Mouse (Mus musculus) testis, adult 2 months (tissue): ENCODE data around the gene Rem1. TPM values are rescaled to one million over a fixed set of nuclear protein-coding genes. Genes with fewer than 3 reads are reported as not detected.
A peak's percentile ranks its signal among the peaks of the same experiment; 100 is the strongest.

Experiments
- H3K27ac ChIP-seq: fragments of 200-500 bp; 2 replicates; pipeline ENCODE4 v1.5.1; 2012; ENCODE audit warnings: low read depth, low read length; ENCODE audit not compliant: control insufficient read depth, insufficient read depth
- H3K27me3 ChIP-seq: fragments of 200-500 bp; 2 replicates; pipeline ENCODE4 v1.6.1; 2012; ENCODE audit warnings: mild to moderate bottlenecking, low read length, moderate library complexity; ENCODE audit not compliant: control insufficient read depth, insufficient read depth
- H3K36me3 ChIP-seq: fragments of 200-500 bp; 2 replicates; pipeline ENCODE4 v1.6.1; 2012; ENCODE audit warnings: mild to moderate bottlenecking, low read length; ENCODE audit not compliant: control insufficient read depth, insufficient read depth
- H3K4me1 ChIP-seq: fragments of 200-500 bp; 2 replicates; pipeline ENCODE4 v1.6.1; 2012; ENCODE audit warnings: low read length; ENCODE audit not compliant: control insufficient read depth, insufficient read depth
- H3K4me3 ChIP-seq: fragments of 200-500 bp; 2 replicates; pipeline ENCODE4 v1.5.1; 2012; ENCODE audit warnings: low read depth, mild to moderate bottlenecking, low read length, moderate library complexity, mixed read lengths; ENCODE audit not compliant: control insufficient read depth
- CTCF ChIP-seq: fragments of 200-500 bp; IDR thresholded peaks from 2 replicates; pipeline ENCODE4 v1.5.1; 2012; ENCODE audit warnings: low read depth, mild to moderate bottlenecking, inconsistent platforms, low read length, moderate library complexity; ENCODE audit not compliant: control insufficient read depth, insufficient read depth, insufficient replicate concordance
- POLR2A ChIP-seq: fragments of 200-500 bp; IDR thresholded peaks from 2 replicates; pipeline ENCODE4 v1.6.1; 2012; ENCODE audit warnings: low read depth, mild to moderate bottlenecking, inconsistent platforms, low read length, moderate library complexity; ENCODE audit not compliant: control insufficient read depth
- polyA plus RNA-seq: library from polyadenylated mRNA; depleted of rRNA; stranded (reverse); fragments of >200 nt; gene quantifications from 2 replicates; pipeline ENCODE4 v1.2.3, GENCODE M21; 2012; rRNA removed

The Rem1 gene
- polyA plus RNA-seq, 1 experiment = 1.2 TPM

GRCm38 (mm10) chr2:152678302-152678701 lies 51.6 kb downstream of the Rem1 start:
- Histone ChIP-seq H3K4me3 (no peak overlapping the region), H3K36me3 (peaks cover 2% of the 10 kb centered on the region), H3K27me3 (no peaks in the 10 kb centered on the region), H3K27ac (no peak overlapping the region), H3K4me1 (no peaks in the 10 kb centered on the region)
- TF ChIP-seq CTCF = peak; percentile 15; the same call in 1 of the 2 replicates
- no peak for TF ChIP-seq POLR2A

- no peak for TF ChIP-seq CTCF
- no peak for TF ChIP-seq POLR2A
- no peaks in the 10 kb centered on the region for H3K4me1 ChIP-seq
These were observed 52.2 kb downstream of the Rem1 start for GRCm38 (mm10) chr2:152678925-152679324.

GRCm38 (mm10) chr2:152679701-152680355 lies 53.1 kb downstream of the Rem1 start:
- Histone ChIP-seq H3K4me3 (no peak overlapping the region), H3K36me3 (peaks cover 5% of the 10 kb centered on the region), H3K27me3 (no peaks in the 10 kb centered on the region), H3K27ac (no peak overlapping the region), H3K4me1 (no peaks in the 10 kb centered on the region)
- TF ChIP-seq POLR2A (no peak), CTCF (no peak)

More at GRCm38 (mm10) chr2:152678925-152679324, 52.2 kb downstream of the Rem1 start:
- Histone ChIP-seq H3K27me3 (no peaks in the 10 kb centered on the region), H3K27ac (no peak overlapping the region), H3K4me3 (no peak overlapping the region), H3K36me3 (peaks cover 5% of the 10 kb centered on the region)

- no peaks in the 10 kb centered on the region for H3K27me3 ChIP-seq
- peak overlapping the region; percentile 44; the same call in 1 of the 2 replicates for H3K27ac ChIP-seq
- peaks cover 3% of the 10 kb centered on the region; the same call in 1 of the 2 replicates for H3K4me1 ChIP-seq
- 0 out of 2 replicates have a peak, but pooled peaks have one; percentile 1 for TF ChIP-seq POLR2A
- TF ChIP-seq CTCF = no peak
- H3K4me3 ChIP-seq = peak overlapping the region; percentile 96
- H3K36me3 ChIP-seq = peaks cover 3% of the 10 kb centered on the region
These were observed 56.3 kb downstream of the Rem1 start for GRCm38 (mm10) chr2:152683086-152683485.

Other genes with a start within 250 kb of the Rem1 start
- 5.9 and 6.2 TPM in 2 replicates for gene Sox12, start 228.9 kb upstream of the Rem1 start, polyA plus RNA-seq
- 2.5 and 2.8 TPM in 2 replicates for gene Zcchc3, start 211.9 kb upstream of the Rem1 start, polyA plus RNA-seq
- 54.7 and 73.0 TPM in 2 replicates for gene 6820408C15Rik, start 211.4 kb upstream of the Rem1 start, polyA plus RNA-seq
- 1.4 TPM in 1 of 2 replicates, not detected in the other for gene Defb23, start 162.3 kb upstream of the Rem1 start, polyA plus RNA-seq
- 0.28 and 0.52 TPM in 2 replicates for gene Defb20, start 149.9 kb upstream of the Rem1 start, polyA plus RNA-seq
- 7.6 TPM in 1 of 2 replicates, not detected in the other for gene Defb22, start 136.8 kb upstream of the Rem1 start, polyA plus RNA-seq
- gene Defb26, start 115.3 kb upstream of the Rem1 start, polyA plus RNA-seq = 4.3 TPM in 1 of 2 replicates, not detected in the other
- 108 TPM in 1 of 2 replicates, not detected in the other for gene Defb28, start 108.7 kb upstream of the Rem1 start, polyA plus RNA-seq
- gene Defb29, start 86.9 kb upstream of the Rem1 start, polyA plus RNA-seq = not detected in 2 replicates
- gene Gm17416, start 57.6 kb upstream of the Rem1 start, polyA plus RNA-seq = not detected in 2 replicates
- gene Defb21, start 54.2 kb upstream of the Rem1 start, polyA plus RNA-seq = 4.1 and 4.5 TPM in 2 replicates
- gene Defb19, start 46.6 kb upstream of the Rem1 start, polyA plus RNA-seq = 710 and 946 TPM in 2 replicates
- gene Defb45, start 27.6 kb upstream of the Rem1 start, polyA plus RNA-seq = 16.3 and 25.5 TPM in 2 replicates
- 125 and 129 TPM in 2 replicates for gene Defb36, start 22.6 kb upstream of the Rem1 start, polyA plus RNA-seq
- not detected in 2 replicates for gene Defb25, start 3.9 kb upstream of the Rem1 start, polyA plus RNA-seq
- 84.1 and 84.7 TPM in 2 replicates for gene H13, start 42.5 kb downstream of the Rem1 start, polyA plus RNA-seq
- gene Mcts2, start 60.1 kb downstream of the Rem1 start, polyA plus RNA-seq = 41.8 and 43.6 TPM in 2 replicates
- 5.5 and 12.8 TPM in 2 replicates for gene Id1, start 109.3 kb downstream of the Rem1 start, polyA plus RNA-seq
- 0.32 and 0.85 TPM in 2 replicates for gene Cox4i2, start 127.2 kb downstream of the Rem1 start, polyA plus RNA-seq
- gene Bcl2l1, start 204.8 kb downstream of the Rem1 start, polyA plus RNA-seq = 74.9 and 80.8 TPM in 2 replicates
- 8.2 and 9.0 TPM in 2 replicates for gene Tpx2, start 221.0 kb downstream of the Rem1 start, polyA plus RNA-seq